Mouse (Mus musculus) layer of hippocampus, postnatal 14 days (tissue): Measurements from ENCODE around the gene Mapk9. TPM values are rescaled to one million over a fixed set of nuclear protein-coding genes. Genes with fewer than 3 reads are reported as not detected.

Source experiments
- microRNA-seq, 2 experiments: library from miRNA; unstranded; fragments of <30 nt; microRNA quantifications; one replicate each; pipeline ENCODE4 v1.2.0; 2021
- total RNA-seq, 2 experiments: library from RNA; stranded (reverse); gene quantifications; 2 replicates each; pipeline ENCODE4 v1.2.3; 2021

Mapk9 gene
- total RNA-seq, 2 experiments from 2014 or later = 150 to 162 TPM

Small RNAs within 50 kb of the gene (microRNA-seq; reads per million reads assigned to microRNA genes)
- 0 reads per million in 2 experiments for gene Gm23492

Other genes with a start within 250 kb of the Mapk9 start
- gene Flt4, start 237.5 kb upstream of the Mapk9 start, total RNA-seq = 1 to 10 TPM; 3.4 TPM
- not detected for gene Scgb3a1, start 183.1 kb upstream of the Mapk9 start, total RNA-seq
- 10 to 100 TPM; 47.6 to 49.8 TPM for gene Cnot6, start 134.0 kb upstream of the Mapk9 start, total RNA-seq
- gene Gfpt2, start 52.6 kb upstream of the Mapk9 start, total RNA-seq = 1 to 10 TPM; 6.6 to 7.9 TPM
- 1 to 10 TPM; 2.8 TPM for gene Rasgef1c, start 55.1 kb downstream of the Mapk9 start, total RNA-seq
- gene Rnf130, start 178.6 kb downstream of the Mapk9 start, total RNA-seq = 10 to 100 TPM; 80.9 to 83.4 TPM